Mouse (Mus musculus) intestine, embryonic 14.5 days (tissue): ENCODE results near the gene Prdm2. TPM values are rescaled to one million over a fixed set of nuclear protein-coding genes. Genes with fewer than 3 reads are reported as not detected.

ENCODE experiments used
- ATAC-seq: fragments of 200-750 bp; cut with Nextera tagmentation; replicated peaks from 2 replicates; pipeline ENCODE4 v1.8.0; 2017; ENCODE audit warnings: low read depth, moderate number of reproducible peaks, moderate TSS enrichment, moderate library complexity; ENCODE audit not compliant: low FRiP score, low TSS enrichment
- DNase-seq: peaks from one replicate; pipeline ENCODE4 v3.0.0-alpha.2; 2018; ENCODE audit warnings: low spot score
- H3K27ac ChIP-seq: fragments of 300-500 bp; sonication (generic); 2 replicates; pipeline ENCODE4 v1.5.1; 2014; ENCODE audit warnings: low read depth, mild to moderate bottlenecking, control low read depth
- H3K27me3 ChIP-seq: fragments of 300-500 bp; sonication (generic); replicated peaks from 2 replicates; pipeline ENCODE4 v1.6.1; 2014; ENCODE audit warnings: low read length, control low read depth; ENCODE audit not compliant: control insufficient read depth, insufficient read depth
- H3K36me3 ChIP-seq: fragments of 300-500 bp; sonication (generic); 2 replicates; pipeline ENCODE4 v1.6.1; 2014; ENCODE audit warnings: low read length, control low read depth; ENCODE audit not compliant: control insufficient read depth, insufficient read depth
- H3K4me1 ChIP-seq: fragments of 300-500 bp; sonication (generic); replicated peaks from 2 replicates; pipeline ENCODE4 v1.6.1; 2014; ENCODE audit warnings: low read length, control low read depth, mixed read lengths; ENCODE audit not compliant: control insufficient read depth, insufficient read depth
- H3K4me2 ChIP-seq: fragments of 300-500 bp; sonication (generic); 2 replicates; pipeline ENCODE4 v1.6.1; 2014; ENCODE audit warnings: low read length
- H3K4me3 ChIP-seq: fragments of 300-500 bp; sonication (generic); 2 replicates; pipeline ENCODE4 v1.5.1; 2014; ENCODE audit warnings: low read depth, low read length, control low read depth, mixed read lengths
- H3K9ac ChIP-seq: fragments of 300-500 bp; sonication (generic); 2 replicates; pipeline ENCODE4 v1.6.1; 2014; ENCODE audit warnings: mild to moderate bottlenecking, low read length
- H3K9me3 ChIP-seq: fragments of 300-500 bp; sonication (generic); 2 replicates; pipeline ENCODE4 v1.6.1; 2016; ENCODE audit warnings: low read length, control low read depth; ENCODE audit not compliant: control insufficient read depth
- WGBS: fragments of 180-500 bp; shearing (Covaris S2); extraction: QIAGEN DNeasy Blood & Tissue Kit; methylation state at CpG from one replicate; pipeline ENCODE4 v1.1.7; 2014; 5-methylcytosine and 5-hydroxymethylcytosine counted together
- polyA plus RNA-seq: library from polyadenylated mRNA; unstranded; fragments of >200 nt; fragmentation: Nextera tagmentation; extraction: Ambion mirVana; gene quantifications from 2 replicates; pipeline ENCODE4 v1.2.1, GENCODE M21; 2014

Prdm2 gene
- polyA plus RNA-seq, 1 experiment from 2014 or later = 12.4 TPM

DNA sequence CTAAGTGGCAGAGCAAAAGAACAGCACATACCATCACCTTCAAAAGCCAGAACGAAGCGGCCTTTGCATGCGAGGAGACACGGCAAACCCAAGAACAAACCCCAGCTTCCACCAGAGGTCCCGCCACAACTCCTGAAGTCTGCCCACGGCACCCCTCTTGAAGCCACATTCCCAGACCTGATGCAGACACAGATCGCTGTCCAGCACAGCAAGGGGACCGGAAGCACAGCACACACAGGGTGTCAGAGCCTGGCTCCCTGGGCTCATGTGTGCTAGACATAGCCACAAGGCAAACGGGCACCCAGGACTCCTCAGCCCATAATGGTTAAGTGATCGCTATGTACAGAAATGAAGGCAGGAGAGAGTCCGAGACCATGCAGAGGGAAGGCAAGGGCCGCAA is 96.9 kb downstream of the Prdm2 start:
- no peak overlapping the region for H3K27ac ChIP-seq
- H3K9me3 ChIP-seq = no peaks in the 10 kb centered on the region
- H3K4me1 ChIP-seq = no peaks in the 10 kb centered on the region
- H3K4me2 ChIP-seq = no peak overlapping the region
- DNase-seq (no peak), ATAC-seq (no peak)
- H3K36me3 ChIP-seq = peaks cover 19% of the 10 kb centered on the region; the same call in 1 of the 2 replicates
- H3K4me3 ChIP-seq = no peak overlapping the region
- H3K27me3 ChIP-seq = no peaks in the 10 kb centered on the region
- no peak overlapping the region for H3K9ac ChIP-seq
- 83% methylated on average over 12 of the region's 12 CpGs for WGBS

- H3K4me2 ChIP-seq = no peak overlapping the region
- H3K4me3 ChIP-seq = no peak overlapping the region
- no peaks in the 10 kb centered on the region for H3K9me3 ChIP-seq
- no peaks in the 10 kb centered on the region for H3K27me3 ChIP-seq
- H3K36me3 ChIP-seq = peaks cover 27% of the 10 kb centered on the region
- no peak for DNase-seq
- H3K27ac ChIP-seq = no peak overlapping the region
- H3K4me1 ChIP-seq = no peaks in the 10 kb centered on the region
- no peak overlapping the region for H3K9ac ChIP-seq
- WGBS = 79% methylated on average over 21 of the region's 21 CpGs
- ATAC-seq = no peak
These were observed 98.4 kb downstream of the Prdm2 start for GRCm38 (mm10) chr4:143114232-143114979.

GRCm38 (mm10) chr4:143112985-143113384 is 99.8 kb downstream of the Prdm2 start:
- Histone ChIP-seq H3K27ac (no peak overlapping the region), H3K9ac (no peak overlapping the region), H3K4me3 (no peak overlapping the region), H3K4me1 (no peaks in the 10 kb centered on the region), H3K4me2 (no peak overlapping the region), H3K9me3 (no peaks in the 10 kb centered on the region), H3K36me3 (peaks cover 35% of the 10 kb centered on the region), H3K27me3 (no peaks in the 10 kb centered on the region)
- 42% methylated on average over 6 of the region's 6 CpGs for WGBS
- ATAC-seq (no peak), DNase-seq (peak; percentile 81)

- H3K27ac ChIP-seq = no peak overlapping the region
These were observed 100.4 kb downstream of the Prdm2 start for GRCm38 (mm10) chr4:143112439-143112838.

DNA sequence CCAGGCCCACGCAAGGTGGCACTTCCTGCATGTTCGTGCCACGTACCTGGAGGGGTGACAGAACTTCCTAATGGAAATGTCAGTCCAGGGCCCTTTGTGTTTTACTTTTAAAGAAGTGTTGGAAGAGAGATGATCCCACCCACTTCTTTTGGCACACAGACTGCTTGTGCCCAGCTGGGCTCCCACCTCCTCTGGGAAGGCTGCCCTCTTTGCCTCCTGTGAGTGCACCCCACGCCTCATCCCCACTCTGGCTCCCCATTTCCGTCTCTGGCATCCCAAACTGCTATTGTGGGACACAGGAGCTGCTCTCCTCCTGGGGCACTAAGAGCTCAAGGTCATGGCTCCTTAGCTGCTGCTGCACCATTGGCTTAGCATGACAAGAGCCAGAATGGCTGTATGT is 100.9 kb downstream of the Prdm2 start:
- ATAC-seq (no peak), DNase-seq (no peak)
- peaks cover 35% of the 10 kb centered on the region for H3K36me3 ChIP-seq
- no peak overlapping the region for H3K9ac ChIP-seq
- no peaks in the 10 kb centered on the region for H3K4me1 ChIP-seq
- H3K27ac ChIP-seq = no peak overlapping the region
- no peak overlapping the region for H3K4me3 ChIP-seq
- WGBS = 91% methylated on average over 5 of the region's 5 CpGs
- no peak overlapping the region for H3K4me2 ChIP-seq
- H3K9me3 ChIP-seq = no peaks in the 10 kb centered on the region
- H3K27me3 ChIP-seq = no peaks in the 10 kb centered on the region

More at GRCm38 (mm10) chr4:143112439-143112838, 100.4 kb downstream of the Prdm2 start:
- Histone ChIP-seq H3K27me3 (no peaks in the 10 kb centered on the region), H3K9ac (no peak overlapping the region), H3K4me3 (no peak overlapping the region), H3K9me3 (no peaks in the 10 kb centered on the region), H3K4me1 (no peaks in the 10 kb centered on the region), H3K36me3 (peaks cover 35% of the 10 kb centered on the region), H3K4me2 (no peak overlapping the region)
- DNase-seq = no peak
- ATAC-seq = no peak
- WGBS = 94% methylated on average over 2 of the region's 2 CpGs

DNA sequence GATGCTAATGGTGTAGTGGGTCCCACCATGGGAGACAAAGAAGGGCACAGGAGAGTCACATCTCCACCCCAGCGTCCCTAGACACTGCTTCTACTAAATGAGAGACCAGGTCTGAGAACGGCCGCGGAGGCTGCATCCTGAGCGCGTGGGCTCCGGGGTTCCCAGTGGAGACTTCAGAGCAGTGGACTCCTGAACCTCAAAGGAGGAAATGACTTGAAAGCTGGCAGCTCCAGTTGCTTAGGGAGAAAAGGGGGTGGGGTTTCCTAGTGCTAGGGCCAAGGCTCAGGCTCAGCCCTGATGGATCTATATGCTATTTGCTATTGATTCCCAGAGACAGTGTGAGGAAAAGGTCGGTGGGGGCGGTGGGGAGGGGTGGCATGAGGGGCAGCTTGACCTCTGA is 104.2 kb downstream of the Prdm2 start:
- H3K9ac ChIP-seq = no peak overlapping the region
- H3K27ac ChIP-seq = no peak overlapping the region
- H3K4me2 ChIP-seq = no peak overlapping the region
- ATAC-seq = peak; percentile 34; the same call in 1 of the 2 replicates
- no peak for DNase-seq
- no peak overlapping the region for H3K4me3 ChIP-seq
- no peaks in the 10 kb centered on the region for H3K4me1 ChIP-seq
- peaks cover 35% of the 10 kb centered on the region for H3K36me3 ChIP-seq
- H3K27me3 ChIP-seq = no peaks in the 10 kb centered on the region
- no peaks in the 10 kb centered on the region for H3K9me3 ChIP-seq
- WGBS = 47% methylated on average over 9 of the region's 9 CpGs

DNA sequence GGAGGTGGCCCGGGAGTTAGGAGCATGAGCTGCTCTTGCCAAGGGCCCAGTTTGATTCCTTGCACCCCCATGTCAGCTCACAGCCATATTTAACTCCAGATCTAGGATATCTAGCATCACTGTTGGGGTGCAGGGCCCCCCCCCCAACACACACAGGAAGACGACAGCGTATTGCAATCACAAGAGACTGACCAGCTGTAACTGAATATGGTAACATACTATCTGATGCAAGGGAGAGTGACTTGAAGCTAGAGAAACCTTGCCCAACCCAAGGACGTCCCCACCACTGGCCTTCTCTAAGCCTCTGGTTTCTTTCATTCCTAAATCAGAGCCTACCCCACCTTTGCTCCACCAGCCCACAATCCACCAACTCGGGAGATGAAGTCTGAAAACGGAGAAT is 105.8 kb downstream of the Prdm2 start:
- Histone ChIP-seq H3K27ac (no peak overlapping the region), H3K9ac (no peak overlapping the region), H3K9me3 (no peaks in the 10 kb centered on the region), H3K27me3 (no peaks in the 10 kb centered on the region), H3K4me3 (no peak overlapping the region), H3K4me1 (no peaks in the 10 kb centered on the region), H3K36me3 (peaks cover 32% of the 10 kb centered on the region), H3K4me2 (no peak overlapping the region)
- WGBS = 81% methylated on average over 6 of the region's 6 CpGs
- ATAC-seq = no peak
- no peak for DNase-seq

DNA sequence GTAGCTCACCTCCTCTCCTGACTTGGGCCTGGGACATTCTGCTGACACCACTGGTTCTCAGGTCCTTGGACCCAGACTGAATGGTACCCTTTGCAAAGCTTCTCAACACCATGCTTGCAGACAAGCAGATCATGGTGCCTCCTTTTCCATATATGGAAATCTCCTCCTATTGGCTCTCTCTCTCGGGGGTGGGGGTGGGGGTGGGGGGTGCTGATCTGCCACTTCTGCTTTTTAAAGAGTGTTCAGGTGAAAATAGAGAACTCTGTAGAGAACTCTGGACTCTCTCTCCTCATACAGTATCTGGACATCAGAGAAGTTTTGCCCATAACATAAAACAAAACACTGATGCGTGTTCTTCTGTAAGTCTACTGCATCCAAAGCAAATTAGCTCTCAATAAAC is 106.2 kb downstream of the Prdm2 start:
- H3K4me1 ChIP-seq = no peaks in the 10 kb centered on the region
- DNase-seq = no peak
- H3K4me2 ChIP-seq = no peak overlapping the region
- H3K9ac ChIP-seq = no peak overlapping the region
- H3K27ac ChIP-seq = no peak overlapping the region
- no peaks in the 10 kb centered on the region for H3K27me3 ChIP-seq
- no peak for ATAC-seq
- peaks cover 28% of the 10 kb centered on the region for H3K36me3 ChIP-seq
- WGBS = 85% methylated on average over 2 of the region's 2 CpGs
- H3K4me3 ChIP-seq = no peak overlapping the region
- no peaks in the 10 kb centered on the region for H3K9me3 ChIP-seq

GRCm38 (mm10) chr4:143104739-143105138 is 108.1 kb downstream of the Prdm2 start:
- H3K27ac ChIP-seq = no peak overlapping the region
- no peak overlapping the region for H3K9ac ChIP-seq
- H3K36me3 ChIP-seq = peaks cover 11% of the 10 kb centered on the region
- H3K4me2 ChIP-seq = no peak overlapping the region
- 65% methylated on average over 5 of the region's 5 CpGs for WGBS
- no peak for DNase-seq
- no peaks in the 10 kb centered on the region for H3K4me1 ChIP-seq
- no peak overlapping the region for H3K4me3 ChIP-seq
- no peak for ATAC-seq
- H3K9me3 ChIP-seq = no peaks in the 10 kb centered on the region
- no peaks in the 10 kb centered on the region for H3K27me3 ChIP-seq
